Mouse (Mus musculus) megakaryocyte-erythroid progenitor cell, adult 5-6 weeks (primary cell): ENCODE data around the gene Nsun2. TPM values are rescaled to one million over a fixed set of nuclear protein-coding genes. Genes with fewer than 3 reads are reported as not detected.

ENCODE experiments used
- ATAC-seq: replicated peaks from 2 replicates; pipeline ENCODE4 v1.8.0; 2016; ENCODE audit warnings: mild to moderate bottlenecking, inconsistent platforms; ENCODE audit not compliant: severe bottlenecking, poor library complexity, low FRiP score, low TSS enrichment
- total RNA-seq, 2 experiments: library from RNA; stranded (forward) in 1 of 2; stranded (reverse) in 1 of 2; fragments of 200-1000, 215-1000 nt in 1 of 2; fragments of >200 nt in 1 of 2; fragmentation: Nextera tagmentation in 1 of 2; gene quantifications; 2 replicates each; pipeline ENCODE4 v1.2.3; 2014 to 2017

The Nsun2 gene
- total RNA-seq, 2 experiments from 2014 or later = 194 to 335 TPM

DNA sequence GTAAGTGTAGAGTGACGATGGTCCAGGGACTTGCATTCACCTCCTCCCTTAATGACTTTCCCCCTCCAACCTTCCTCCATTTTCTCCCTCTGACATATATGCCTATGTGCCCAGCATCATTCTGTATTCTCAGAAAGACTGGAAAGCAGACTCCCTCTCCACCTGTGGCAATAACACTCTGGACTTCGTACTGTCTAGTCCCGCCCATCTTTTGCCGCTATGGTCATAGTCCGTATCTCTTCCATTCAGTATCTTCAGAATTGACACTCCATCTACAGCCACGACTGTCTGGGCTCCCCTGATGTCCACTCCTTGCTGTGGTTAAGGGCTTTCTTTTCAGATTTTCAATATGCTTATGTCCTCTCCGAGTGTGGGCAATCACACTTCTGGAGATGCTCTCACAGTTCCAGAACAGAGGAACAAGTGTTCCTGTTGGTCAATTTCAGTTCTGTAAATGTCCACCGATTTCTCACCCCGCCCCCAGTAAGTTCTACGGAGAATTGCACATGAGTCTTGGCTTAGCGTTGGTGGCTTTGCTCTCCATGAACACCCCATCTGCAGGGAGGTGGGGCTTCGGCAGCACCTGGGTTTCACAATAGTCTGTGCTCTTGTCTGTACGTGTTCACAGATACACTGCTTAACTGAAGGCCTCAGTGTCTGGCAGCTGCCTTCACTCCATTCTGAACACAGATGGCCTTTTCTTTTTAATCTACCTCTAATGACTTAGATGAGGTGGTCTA is 111.1 kb downstream of the Nsun2 start:
- ATAC-seq = no peak

DNA sequence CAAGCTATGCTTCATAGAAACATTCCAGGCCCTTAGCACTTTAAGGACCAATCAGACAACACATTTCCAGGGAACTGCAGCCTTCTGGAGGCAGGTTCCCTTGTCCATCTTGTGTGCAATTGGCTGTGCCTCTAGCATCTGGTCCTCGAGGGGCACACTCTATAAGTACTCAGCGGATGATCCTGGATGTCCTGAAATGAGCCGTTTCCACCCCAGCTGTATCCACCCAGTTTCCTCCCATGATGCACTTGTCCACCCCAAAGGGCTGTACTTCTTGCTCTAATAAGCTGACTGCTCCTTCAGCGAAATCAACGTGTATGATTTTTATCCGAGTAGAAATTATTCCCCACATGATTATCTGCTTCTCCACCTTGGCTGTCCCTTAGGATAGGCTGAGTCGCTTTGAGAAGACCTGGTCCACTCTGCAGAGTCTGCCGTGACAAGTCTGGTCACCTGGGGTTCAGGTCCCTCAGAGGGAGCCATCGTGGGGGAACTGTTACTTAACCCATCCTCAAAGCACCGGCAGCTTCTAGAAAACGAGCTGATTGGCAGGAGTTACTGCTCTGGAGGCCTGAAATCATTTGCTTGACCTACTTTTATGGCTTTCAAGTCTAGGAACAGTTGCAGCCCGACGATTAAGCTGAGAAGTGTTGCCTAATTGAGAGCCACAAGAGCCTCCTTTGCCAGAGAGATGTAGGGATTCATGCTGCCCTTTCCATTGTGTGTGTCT is 112.3 kb downstream of the Nsun2 start:
- no peak for ATAC-seq

DNA sequence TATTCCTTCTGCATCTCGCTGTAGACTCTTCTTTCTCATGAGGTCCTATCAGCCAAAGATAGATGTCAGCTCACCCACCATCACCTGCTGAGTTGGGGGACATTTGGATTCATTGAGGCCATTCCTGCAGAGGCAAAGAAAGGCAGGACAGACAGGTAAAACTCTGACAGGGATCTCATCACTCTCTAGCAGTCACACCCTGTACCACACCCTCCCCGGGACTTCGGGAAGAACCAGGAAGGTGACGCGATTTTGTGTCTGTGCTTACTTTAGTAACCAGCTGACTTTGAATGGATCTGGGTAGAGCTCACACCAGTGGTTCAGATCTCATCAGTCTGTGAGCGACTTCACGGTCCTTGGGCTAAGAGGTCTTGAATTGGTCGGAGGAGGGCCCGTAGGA is 112.9 kb downstream of the Nsun2 start:
- ATAC-seq = no peak

DNA sequence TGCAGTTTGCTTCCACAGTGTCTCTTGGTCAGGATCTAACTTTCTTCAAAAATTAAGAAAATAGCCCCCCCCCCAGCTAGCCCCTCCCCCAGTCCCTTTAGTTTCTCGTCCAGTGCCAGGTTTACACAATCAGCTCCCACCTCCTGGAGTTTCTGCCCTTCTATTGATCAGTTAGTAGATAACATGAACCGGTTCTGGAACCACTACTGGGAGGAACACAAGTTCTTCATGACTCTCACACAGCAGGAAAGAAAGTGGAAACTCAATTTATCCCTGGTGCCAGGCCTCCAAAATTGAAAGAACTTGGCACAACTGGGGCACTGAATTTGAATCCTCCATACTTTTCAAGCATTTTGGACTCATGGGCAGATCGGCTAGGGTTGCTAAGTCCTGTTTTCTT is 121.0 kb downstream of the Nsun2 start:
- no peak for ATAC-seq

DNA sequence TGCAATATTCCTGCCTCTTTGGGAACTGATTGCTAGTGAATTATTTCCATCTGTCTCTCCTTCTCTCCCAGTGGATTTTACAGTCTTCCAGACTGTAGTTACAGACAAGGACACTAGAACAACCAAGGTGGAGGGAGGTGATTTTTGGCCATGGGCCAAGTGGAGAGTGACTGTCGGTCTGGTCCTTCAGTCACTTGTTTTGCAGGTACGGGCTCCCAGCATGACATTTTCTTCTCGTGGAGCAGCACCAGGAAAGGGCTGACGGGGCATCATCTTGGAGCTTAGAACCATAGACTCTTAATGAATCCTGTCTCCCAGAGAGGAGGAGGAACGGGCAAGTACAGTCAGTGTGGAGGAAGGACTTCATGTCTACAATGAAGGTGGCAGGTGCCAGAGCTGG is 138.6 kb downstream of the Nsun2 start:
- ATAC-seq = no peak

DNA sequence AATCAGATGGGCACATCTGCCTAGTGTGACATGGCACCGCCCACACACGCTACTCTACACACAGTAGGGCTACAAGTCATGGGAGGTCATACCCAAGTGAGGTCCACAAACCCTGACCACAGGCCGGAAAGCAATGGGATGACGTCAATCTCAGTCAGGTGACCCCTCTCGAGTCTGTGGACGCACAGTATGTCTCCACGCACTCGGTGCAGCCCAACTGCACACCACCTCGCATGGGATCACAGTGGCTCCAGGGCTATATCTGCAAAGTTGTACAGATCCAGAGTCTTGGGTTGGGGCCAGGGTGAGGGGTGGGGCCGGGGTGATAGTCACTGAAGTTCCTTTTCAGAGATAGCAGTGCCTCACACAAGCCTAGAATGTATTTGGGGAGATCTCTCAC is 139.0 kb downstream of the Nsun2 start:
- no peak for ATAC-seq

DNA sequence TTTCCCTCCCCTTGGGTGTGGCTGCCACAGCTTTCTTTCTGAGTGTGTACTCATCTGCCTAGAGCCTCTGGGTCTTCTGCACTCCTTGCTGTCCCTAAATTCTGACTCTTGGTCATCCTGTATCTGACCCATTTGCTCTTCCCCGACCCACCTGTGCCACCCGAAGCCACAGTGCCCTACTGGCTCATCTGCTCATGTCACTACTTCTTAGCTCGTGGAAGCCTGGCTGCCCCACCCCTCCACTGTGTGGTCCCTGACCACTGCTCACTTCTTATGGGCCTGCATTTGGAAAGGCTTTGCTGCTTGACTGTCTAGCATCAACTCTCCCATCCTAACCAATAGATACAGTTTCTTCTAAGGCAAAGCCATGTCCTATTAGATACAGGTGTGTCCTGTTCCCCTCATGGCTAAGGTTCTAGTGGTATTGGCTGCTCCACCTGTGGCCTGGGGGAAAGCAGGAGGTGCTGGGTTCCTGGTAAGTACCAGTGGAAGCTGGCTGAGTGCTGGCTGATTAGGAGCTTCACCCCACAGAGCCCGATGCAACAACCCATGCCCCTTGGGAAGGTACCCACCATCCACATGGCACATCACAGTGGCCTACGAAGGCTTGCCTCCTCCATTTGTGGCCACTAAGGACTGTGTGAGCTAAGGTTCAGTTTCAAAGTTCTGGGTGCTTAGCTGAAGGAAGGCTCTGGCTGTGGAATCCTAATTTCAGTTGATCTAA is 139.8 kb downstream of the Nsun2 start:
- no peak for ATAC-seq

DNA sequence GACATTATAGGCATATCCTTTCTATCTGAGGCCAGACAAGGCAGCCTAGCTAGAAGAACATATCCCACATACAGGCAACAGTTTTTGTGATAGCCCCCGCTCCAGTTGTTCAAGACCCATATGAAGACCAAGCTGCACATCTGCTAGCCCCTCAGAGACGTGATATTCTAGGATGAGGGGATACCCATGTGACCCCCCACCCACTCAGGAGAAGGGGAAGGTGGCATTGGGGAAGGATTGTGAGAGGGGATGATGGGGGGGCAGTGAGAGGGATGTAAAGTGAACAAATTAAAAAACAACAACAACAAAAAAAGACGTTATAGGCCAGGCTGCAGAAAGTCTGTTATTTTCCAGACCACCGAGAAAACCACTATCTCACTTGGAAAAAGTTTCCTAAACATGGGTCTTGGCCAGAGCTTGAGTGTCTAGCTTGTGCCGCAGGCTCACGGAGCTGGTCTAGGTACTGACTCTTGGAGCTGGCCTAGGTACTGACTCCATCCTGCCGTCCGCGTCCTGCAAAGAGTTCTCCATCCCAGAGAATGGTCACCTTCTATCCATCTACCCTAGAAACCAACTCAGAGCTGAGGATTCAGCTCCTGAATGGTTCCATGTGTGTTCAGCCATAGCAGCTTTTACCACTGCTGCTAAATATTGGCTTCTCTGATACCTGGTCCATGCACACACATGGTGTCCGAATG is 140.5 kb downstream of the Nsun2 start:
- ATAC-seq = no peak

Other genes with a start within 250 kb of the Nsun2 start
- 19.5 and 24.2 TPM in 2 replicates for gene Tent4a, start 871 bp downstream of the Nsun2 start, total RNA-seq (2014; fragmentation: Nextera tagmentation)
- 13.5 and 14.0 TPM in 2 replicates for gene Tent4a, start 871 bp downstream of the Nsun2 start, total RNA-seq (2017)
- gene Srd5a1, start 77.7 kb downstream of the Nsun2 start, total RNA-seq (2014; fragmentation: Nextera tagmentation) = 3.8 and 4.7 TPM in 2 replicates
- gene Srd5a1, start 77.7 kb downstream of the Nsun2 start, total RNA-seq (2017) = 2.6 and 3.0 TPM in 2 replicates
- not detected in 2 replicates for gene Ube2ql1, start 206.1 kb downstream of the Nsun2 start, total RNA-seq (2014; fragmentation: Nextera tagmentation)
- not detected in 2 replicates for gene Ube2ql1, start 206.1 kb downstream of the Nsun2 start, total RNA-seq (2017)